Mouse (Mus musculus): ENCODE results near the gene Slc11a1. TPM values are rescaled to one million over a fixed set of nuclear protein-coding genes. Genes with fewer than 3 reads are reported as not detected.

Gene Slc11a1
- polyA plus RNA-seq, 1 experiment from 2014 or later = 2.7 TPM

DNA sequence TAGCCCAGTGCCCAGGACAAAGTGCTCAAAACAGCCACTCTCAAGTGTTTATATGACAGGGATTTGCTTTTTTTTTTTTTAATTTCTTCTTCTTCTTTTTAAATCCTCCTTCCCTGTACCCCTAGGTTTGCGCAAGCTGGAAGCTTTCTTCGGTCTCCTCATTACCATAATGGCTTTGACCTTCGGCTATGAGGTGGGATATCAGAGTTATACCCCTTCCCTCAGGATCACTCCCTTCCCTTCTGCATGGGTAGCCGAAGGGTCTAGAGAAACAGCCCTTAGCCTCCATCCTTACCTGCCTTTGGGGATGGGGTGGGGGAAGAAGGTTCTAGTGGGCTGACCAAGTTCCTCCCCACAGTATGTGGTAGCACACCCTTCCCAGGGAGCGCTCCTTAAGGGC, 5.5 kb downstream of the Slc11a1 start:
- no peaks in the 10 kb centered on the region for H3K27me3 ChIP-seq
- 82% methylated on average over 5 of the region's 5 CpGs for WGBS
- H3K9me3 ChIP-seq = no peaks in the 10 kb centered on the region
- ATAC-seq (ENCODE audit: low read depth) = no peak
- H3K4me3 ChIP-seq = no peak overlapping the region
- H3K27ac ChIP-seq (replicated peaks) = no peak overlapping the region
- no peaks in the 10 kb centered on the region for H3K36me3 ChIP-seq
- H3K9ac ChIP-seq = no peak overlapping the region
- no peak overlapping the region for H3K4me2 ChIP-seq
- 0 out of 2 replicates have a peak, but pooled peaks cover 6% of the 10 kb centered on the region for H3K4me1 ChIP-seq (replicated peaks)

- WGBS = 93% methylated on average over 10 of the region's 10 CpGs
- Histone ChIP-seq H3K4me3 (no peak overlapping the region), H3K27me3 (no peaks in the 10 kb centered on the region), H3K4me1 (replicated peaks) (no peaks in the 10 kb centered on the region), H3K9me3 (no peaks in the 10 kb centered on the region), H3K9ac (no peak overlapping the region), H3K4me2 (no peak overlapping the region), H3K27ac (replicated peaks) (no peak overlapping the region), H3K36me3 (no peaks in the 10 kb centered on the region)
- no peak for ATAC-seq (ENCODE audit: low read depth)
Measured at GRCm38 (mm10) chr1:74381588-74382021, 6.6 kb downstream of the Slc11a1 start.

- no peaks in the 10 kb centered on the region for H3K36me3 ChIP-seq
- no peak for ATAC-seq (ENCODE audit: low read depth)
- H3K4me1 ChIP-seq (replicated peaks) = peaks cover 7% of the 10 kb centered on the region
- no peak overlapping the region for H3K27ac ChIP-seq (replicated peaks)
- H3K27me3 ChIP-seq = peaks cover 1% of the 10 kb centered on the region; the same call in 1 of the 2 replicates
- no peaks in the 10 kb centered on the region for H3K9me3 ChIP-seq
- H3K9ac ChIP-seq = no peak overlapping the region
- H3K4me2 ChIP-seq = no peak overlapping the region
- H3K4me3 ChIP-seq = no peak overlapping the region
- 91% methylated on average over 13 of the region's 13 CpGs for WGBS
Measured at GRCm38 (mm10) chr1:74383385-74383784, 8.4 kb downstream of the Slc11a1 start.

GRCm38 (mm10) chr1:74384525-74384924, 9.5 kb downstream of the Slc11a1 start:
- Histone ChIP-seq H3K4me3 (no peak overlapping the region), H3K4me2 (no peak overlapping the region), H3K9me3 (no peaks in the 10 kb centered on the region), H3K36me3 (no peaks in the 10 kb centered on the region), H3K27ac (replicated peaks) (no peak overlapping the region), H3K27me3 (peaks cover 11% of the 10 kb centered on the region), H3K4me1 (replicated peaks) (peaks cover 9% of the 10 kb centered on the region), H3K9ac (no peak overlapping the region)
- no peak for ATAC-seq (ENCODE audit: low read depth)
- 86% methylated on average over 8 of the region's 8 CpGs for WGBS

DNA sequence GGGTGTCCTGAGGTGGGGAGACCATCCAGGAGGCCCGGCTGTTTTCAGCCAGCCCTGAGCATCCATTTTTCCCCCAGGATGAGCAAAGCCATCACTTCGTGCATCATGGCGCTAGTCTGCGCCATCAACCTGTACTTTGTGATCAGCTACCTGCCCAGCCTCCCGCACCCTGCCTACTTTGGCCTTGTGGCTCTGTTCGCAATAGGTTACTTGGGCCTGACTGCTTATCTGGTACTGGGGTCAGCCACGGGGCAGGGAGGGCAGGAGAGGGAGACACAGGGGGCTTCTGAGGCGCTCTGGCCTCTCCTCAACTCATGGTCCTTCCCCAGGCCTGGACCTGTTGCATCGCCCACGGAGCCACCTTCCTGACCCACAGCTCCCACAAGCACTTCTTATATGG, 10.1 kb downstream of the Slc11a1 start:
- Histone ChIP-seq H3K4me3 (no peak overlapping the region), H3K4me1 (replicated peaks) (peaks cover 15% of the 10 kb centered on the region), H3K4me2 (no peak overlapping the region), H3K36me3 (no peaks in the 10 kb centered on the region), H3K9ac (no peak overlapping the region), H3K27ac (replicated peaks) (no peak overlapping the region), H3K9me3 (no peaks in the 10 kb centered on the region), H3K27me3 (peaks cover 15% of the 10 kb centered on the region)
- 95% methylated on average over 10 of the region's 10 CpGs for WGBS
- ATAC-seq (ENCODE audit: low read depth) = no peak

GRCm38 (mm10) chr1:74385531-74385930, 10.5 kb downstream of the Slc11a1 start:
- Histone ChIP-seq H3K4me2 (no peak overlapping the region), H3K9ac (no peak overlapping the region), H3K27ac (replicated peaks) (no peak overlapping the region), H3K4me1 (replicated peaks) (peaks cover 19% of the 10 kb centered on the region), H3K9me3 (no peaks in the 10 kb centered on the region), H3K4me3 (no peak overlapping the region), H3K36me3 (no peaks in the 10 kb centered on the region), H3K27me3 (peaks cover 15% of the 10 kb centered on the region)
- 88% methylated on average over 8 of the region's 8 CpGs for WGBS
- ATAC-seq (ENCODE audit: low read depth) = no peak

GRCm38 (mm10) chr1:74386363-74386713, 11.3 kb downstream of the Slc11a1 start:
- Histone ChIP-seq H3K4me3 (peak overlapping the region; percentile 61), H3K27ac (replicated peaks) (peak overlapping the region; percentile 96), H3K4me1 (replicated peaks) (peaks cover 27% of the 10 kb centered on the region), H3K36me3 (no peaks in the 10 kb centered on the region), H3K9me3 (no peaks in the 10 kb centered on the region), H3K27me3 (peaks cover 15% of the 10 kb centered on the region), H3K9ac (peak overlapping the region; percentile 75), H3K4me2 (peak overlapping the region; percentile 59)
- ATAC-seq (ENCODE audit: low read depth) = no peak
- 54% methylated on average over 7 of the region's 10 CpGs for WGBS

GRCm38 (mm10) chr1:74386714-74387385, 11.9 kb downstream of the Slc11a1 start:
- H3K4me3 ChIP-seq = peak overlapping the region; percentile 61
- under 1% methylated on average over 26 of the region's 26 CpGs for WGBS
- H3K4me2 ChIP-seq = peak overlapping the region; percentile 59
- peaks cover 15% of the 10 kb centered on the region for H3K27me3 ChIP-seq
- peaks cover 27% of the 10 kb centered on the region for H3K4me1 ChIP-seq (replicated peaks)
- ATAC-seq (ENCODE audit: low read depth) = peak; percentile 90
- no peaks in the 10 kb centered on the region for H3K36me3 ChIP-seq
- peak overlapping the region; percentile 96 for H3K27ac ChIP-seq (replicated peaks)
- H3K9me3 ChIP-seq = no peaks in the 10 kb centered on the region
- peak overlapping the region; percentile 75 for H3K9ac ChIP-seq

DNA sequence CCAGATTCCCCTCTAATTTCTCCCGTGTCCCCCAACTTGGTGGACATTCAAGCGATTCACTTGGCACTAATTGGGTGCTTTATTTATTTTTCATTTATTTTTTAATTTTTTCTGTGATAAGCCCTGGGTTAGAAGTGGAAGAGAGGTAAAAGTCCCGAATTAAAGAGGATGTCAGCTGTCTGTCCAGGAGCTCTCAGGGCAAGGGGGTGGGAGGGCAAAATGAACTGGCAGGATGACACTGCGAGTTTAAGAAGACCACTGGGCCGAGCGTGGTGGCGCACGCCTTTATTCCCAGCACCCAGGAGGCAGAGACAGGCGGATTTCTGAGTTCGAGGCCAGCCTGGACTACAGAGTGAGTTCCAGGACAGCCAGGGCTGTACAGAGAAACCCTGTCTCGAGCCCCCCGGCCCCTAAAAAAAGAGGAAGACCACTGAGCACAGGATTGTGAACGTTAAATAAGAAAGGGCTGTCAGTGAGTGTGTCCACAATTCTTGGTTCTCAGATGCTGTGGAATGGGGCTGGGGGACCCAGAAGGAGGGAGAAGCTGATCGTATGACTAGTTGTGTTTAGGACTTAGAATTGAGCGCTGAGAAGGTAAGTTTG, 12.5 kb downstream of the Slc11a1 start:
- ATAC-seq (ENCODE audit: low read depth) = no peak
- 55% methylated on average over 15 of the region's 15 CpGs for WGBS
- peaks cover 15% of the 10 kb centered on the region for H3K27me3 ChIP-seq
- H3K4me1 ChIP-seq (replicated peaks) = peaks cover 32% of the 10 kb centered on the region
- no peaks in the 10 kb centered on the region for H3K9me3 ChIP-seq
- H3K36me3 ChIP-seq = no peaks in the 10 kb centered on the region
- peak overlapping the region; percentile 61 for H3K4me3 ChIP-seq
- peak overlapping the region; percentile 59 for H3K4me2 ChIP-seq
- H3K9ac ChIP-seq = peak overlapping the region; percentile 75
- H3K27ac ChIP-seq (replicated peaks) = peak overlapping the region; percentile 96

GRCm38 (mm10) chr1:74388398-74388920, 13.5 kb downstream of the Slc11a1 start:
- Histone ChIP-seq H3K4me3 (no peak overlapping the region), H3K36me3 (no peaks in the 10 kb centered on the region), H3K27me3 (peaks cover 15% of the 10 kb centered on the region), H3K9me3 (no peaks in the 10 kb centered on the region), H3K4me2 (no peak overlapping the region), H3K27ac (replicated peaks) (no peak overlapping the region), H3K9ac (no peak overlapping the region), H3K4me1 (replicated peaks) (peaks cover 42% of the 10 kb centered on the region)
- ATAC-seq (ENCODE audit: low read depth) = no peak
- WGBS = 80% methylated on average over 7 of the region's 7 CpGs

GRCm38 (mm10) chr1:74389831-74390286, 14.9 kb downstream of the Slc11a1 start:
- peak overlapping the region; percentile 15; the same call in 1 of the 2 replicates for H3K4me3 ChIP-seq
- ATAC-seq (ENCODE audit: low read depth) = no peak
- no peak overlapping the region; the same call in 1 of the 2 replicates for H3K9ac ChIP-seq

GRCm38 (mm10) chr1:74390287-74390906, 15.4 kb downstream of the Slc11a1 start:
- WGBS = 7% methylated on average over 21 of the region's 21 CpGs
- H3K4me1 ChIP-seq (replicated peaks) = peaks cover 46% of the 10 kb centered on the region
- peak overlapping the region; percentile 93; the same call in 1 of the 2 replicates for H3K4me3 ChIP-seq
- ATAC-seq (ENCODE audit: low read depth) = no peak
- 0 out of 2 replicates have a peak overlapping the region, but pooled peaks have one; percentile 1 for H3K27ac ChIP-seq (replicated peaks)
- H3K9ac ChIP-seq = no peak overlapping the region; the same call in 1 of the 2 replicates
- peaks cover 15% of the 10 kb centered on the region for H3K27me3 ChIP-seq
- H3K4me2 ChIP-seq = peak overlapping the region; percentile 95
- H3K36me3 ChIP-seq = peaks cover 18% of the 10 kb centered on the region
- H3K9me3 ChIP-seq = no peaks in the 10 kb centered on the region

More at GRCm38 (mm10) chr1:74389831-74390286, 14.9 kb downstream of the Slc11a1 start:
- Histone ChIP-seq H3K27me3 (peaks cover 15% of the 10 kb centered on the region), H3K4me2 (peak overlapping the region; percentile 95), H3K9me3 (no peaks in the 10 kb centered on the region), H3K27ac (replicated peaks) (no peak overlapping the region), H3K36me3 (peaks cover 12% of the 10 kb centered on the region), H3K4me1 (replicated peaks) (peaks cover 46% of the 10 kb centered on the region)
- WGBS = 6% methylated on average over 29 of the region's 29 CpGs
